Mouse (Mus musculus) thymus, postnatal 4 days (tissue): Measurements from ENCODE around the gene Myl12a.

Source experiments
- DNase-seq: peaks from one replicate; pipeline ENCODE4 v3.0.0; 2021

Gene Myl12a

GRCm38 (mm10) chr17:70986831-70987660, 15.6 kb downstream of the Myl12a start:
- no peak for DNase-seq

GRCm38 (mm10) chr17:70986355-70986740, 16.3 kb downstream of the Myl12a start:
- DNase-seq, result no peak

- DNase-seq, result no peak
Measured at GRCm38 (mm10) chr17:70985501-70986354, 16.9 kb downstream of the Myl12a start.

- no peak for DNase-seq
Measured at GRCm38 (mm10) chr17:70979345-70980223, 23.1 kb downstream of the Myl12a start.

GRCm38 (mm10) chr17:70977799-70978198, 24.9 kb downstream of the Myl12a start:
- DNase-seq, result peak; percentile 56

GRCm38 (mm10) chr17:70974065-70974464, 28.6 kb downstream of the Myl12a start:
- DNase-seq, result peak; percentile 53

- no peak for DNase-seq
Measured at GRCm38 (mm10) chr17:70973398-70973797, 29.3 kb downstream of the Myl12a start.

GRCm38 (mm10) chr17:70971206-70971605, 31.5 kb downstream of the Myl12a start:
- no peak for DNase-seq

- DNase-seq, result no peak
Measured at GRCm38 (mm10) chr17:70968606-70969191, 34.0 kb downstream of the Myl12a start.

GRCm38 (mm10) chr17:70967646-70968045, 35.0 kb downstream of the Myl12a start:
- no peak for DNase-seq

- no peak for DNase-seq
Measured at GRCm38 (mm10) chr17:70967191-70967590, 35.5 kb downstream of the Myl12a start.

- DNase-seq, result no peak
Measured at GRCm38 (mm10) chr17:70966126-70966525, 36.6 kb downstream of the Myl12a start.

- DNase-seq, result no peak
Measured at GRCm38 (mm10) chr17:70965281-70965680, 37.4 kb downstream of the Myl12a start.

- DNase-seq, result peak; percentile 82
Measured at GRCm38 (mm10) chr17:70963546-70963945, 39.1 kb downstream of the Myl12a start.

- no peak for DNase-seq
Measured at GRCm38 (mm10) chr17:70951266-70951665, 51.4 kb downstream of the Myl12a start.

- DNase-seq, result no peak
Measured at GRCm38 (mm10) chr17:70949171-70949570, 53.5 kb downstream of the Myl12a start.

GRCm38 (mm10) chr17:70948721-70949120, 54.0 kb downstream of the Myl12a start:
- no peak for DNase-seq

GRCm38 (mm10) chr17:70943779-70944178, 58.9 kb downstream of the Myl12a start:
- no peak for DNase-seq
